Mouse (Mus musculus) neutrophil, adult 5-6 weeks (primary cell): ENCODE data around the gene Fancl. TPM values are rescaled to one million over a fixed set of nuclear protein-coding genes. Genes with fewer than 3 reads are reported as not detected.
"Not testable (repeated sequence)": the region's sequence is repeated elsewhere in the genome, so short reads cannot be mapped to it uniquely, and the experiment has no call there.

Source experiments
- ATAC-seq: fragments of 151-379, 151-347 bp; 2 replicates; pipeline ENCODE4 v1.8.0; 2017; ENCODE audit warnings: mild to moderate bottlenecking, moderate TSS enrichment; ENCODE audit not compliant: insufficient number of reproducible peaks, poor library complexity, low FRiP score, severe bottlenecking; ENCODE audit errors: extremely low read depth
- total RNA-seq: library from RNA; stranded (forward); fragments of 200-1000 nt; gene quantifications from 2 replicates; pipeline ENCODE4 v1.2.3, GENCODE M21; 2017

The Fancl gene
- 17.3 and 27.7 TPM in 2 replicates for total RNA-seq

GRCm38 (mm10) chr11:26385971-26386370 lies at the start of gene Fancl:
Fancl (plus strand) TSS chr11:26386135.
- ATAC-seq: no peak

GRCm38 (mm10) chr11:26336848-26337247 lies 49.1 kb upstream of the Fancl start:
- ATAC-seq: no peak

DNA sequence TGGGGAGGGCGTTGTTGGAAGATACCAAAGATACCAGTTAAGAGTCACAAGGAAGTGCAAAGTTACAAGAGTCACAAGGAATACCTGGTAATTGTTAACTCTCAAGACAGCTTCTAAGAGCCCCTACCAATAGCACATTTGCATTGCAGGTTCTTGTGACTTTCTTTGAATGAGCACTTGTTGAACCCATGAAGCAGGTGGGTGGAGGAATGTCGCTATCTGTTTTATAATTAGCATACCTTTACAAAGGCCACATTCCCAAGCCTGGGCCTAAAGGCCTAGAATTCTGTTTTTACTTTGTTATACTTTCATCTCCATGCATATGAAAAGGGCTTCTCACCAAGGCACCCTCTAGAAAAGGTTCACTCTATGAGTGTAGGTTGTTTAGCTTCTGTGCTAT lies 15.8 kb upstream of the Fancl start:
- not testable (repeated sequence) for ATAC-seq

DNA sequence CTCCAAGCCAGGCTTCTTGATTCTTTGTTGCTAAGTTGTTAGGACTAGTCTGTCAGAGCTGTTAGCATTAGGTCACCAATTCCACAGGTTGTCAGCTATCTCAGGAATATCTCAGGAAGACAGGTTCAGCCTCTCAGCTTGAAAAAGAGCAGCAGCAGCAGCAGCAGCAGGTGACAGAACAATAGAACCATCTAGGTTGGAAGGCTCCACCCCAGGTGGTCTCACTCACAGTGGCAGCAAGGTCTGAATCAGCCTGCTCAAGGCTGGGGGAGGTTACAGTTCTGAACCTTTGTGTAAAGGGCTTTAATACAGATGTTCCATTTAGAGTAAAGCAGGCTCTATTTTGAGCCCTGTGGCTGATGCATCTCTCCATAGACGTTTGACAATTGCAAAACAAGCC lies 14.0 kb upstream of the Fancl start:
- ATAC-seq: not testable (repeated sequence)

DNA sequence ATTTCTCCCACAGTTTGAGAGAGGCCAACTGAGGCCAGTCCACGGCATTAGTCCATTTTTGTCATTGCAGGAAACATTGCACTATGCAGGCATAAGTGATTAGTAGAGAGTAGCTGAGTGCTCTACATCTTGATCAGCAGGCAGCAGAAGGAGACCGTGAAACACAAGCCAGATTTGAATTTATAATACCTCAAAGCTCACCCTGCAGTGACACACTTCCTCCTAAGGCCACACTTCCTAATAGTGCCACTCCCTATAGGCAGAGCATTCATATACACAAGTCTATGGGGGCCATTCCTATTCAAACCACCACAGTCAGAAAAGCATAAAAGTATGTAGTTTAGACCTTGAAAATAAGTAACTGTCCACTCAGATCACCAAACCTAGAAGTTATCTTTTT lies 11.8 kb upstream of the Fancl start:
- 0 out of 2 replicates have a peak, but pooled peaks have one; percentile 36 for ATAC-seq

- no peak for ATAC-seq
Observed at GRCm38 (mm10) chr11:26378074-26378473, 7.9 kb upstream of the Fancl start.

DNA sequence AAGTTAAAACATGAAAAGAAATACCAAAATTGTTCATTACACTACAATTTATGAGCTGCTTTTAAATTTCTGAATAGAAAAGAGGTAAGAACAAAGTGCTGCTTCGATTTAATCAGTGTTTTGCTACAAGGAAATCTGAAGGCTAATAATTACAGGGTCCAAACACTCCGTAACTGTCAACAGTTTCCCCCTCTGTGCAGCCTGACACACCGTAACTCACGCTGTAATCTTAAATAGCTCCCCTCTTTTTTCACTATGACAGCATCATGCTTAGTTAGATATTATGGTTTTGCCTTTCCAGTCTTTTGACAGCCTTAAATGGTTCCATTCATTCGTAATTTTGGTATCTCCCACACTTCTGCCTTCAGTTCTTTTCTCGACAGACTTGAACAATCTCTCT lies 4.4 kb upstream of the Fancl start:
- ATAC-seq: no peak

DNA sequence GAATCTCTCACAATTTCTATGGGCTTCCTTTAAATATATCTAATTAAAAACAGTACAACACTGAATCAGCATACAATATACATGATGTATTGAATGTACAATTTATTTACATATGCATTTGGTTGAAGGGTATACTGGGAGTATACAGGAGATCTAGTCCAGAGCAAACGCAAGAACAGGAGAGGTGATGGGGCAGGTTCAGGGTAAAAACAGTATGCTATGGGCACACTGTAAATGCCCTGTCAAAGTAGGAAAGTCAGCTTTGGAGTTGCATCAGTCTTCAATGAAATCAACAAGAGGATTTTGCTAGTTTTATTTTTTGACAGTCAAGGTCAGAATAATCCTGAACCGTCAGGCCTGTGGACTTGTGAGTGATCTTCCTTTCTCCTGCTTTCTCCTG lies 743 bp downstream of the Fancl start:
- no peak for ATAC-seq

- ATAC-seq: peak; percentile 95
Observed at GRCm38 (mm10) chr11:26387087-26387611, 1.2 kb downstream of the Fancl start.

GRCm38 (mm10) chr11:26395561-26395960 lies 9.6 kb downstream of the Fancl start:
- no peak for ATAC-seq

DNA sequence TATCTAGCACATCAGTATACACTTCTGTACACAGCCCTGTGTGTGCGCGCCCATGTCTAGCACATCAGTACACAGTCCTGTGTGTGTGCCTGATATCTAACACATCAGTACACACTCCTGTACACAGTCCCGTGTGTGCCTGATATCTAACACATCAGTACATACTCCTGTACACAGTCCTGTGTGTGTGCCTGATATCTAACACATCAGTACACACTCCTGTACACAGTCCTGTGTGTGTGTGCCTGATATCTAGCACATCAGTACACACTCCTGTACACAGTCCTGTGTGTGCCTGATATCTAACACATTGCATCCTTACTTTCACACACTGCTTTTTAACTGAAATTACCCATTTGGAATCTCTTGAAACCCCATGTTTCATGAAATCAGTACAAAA lies 27.0 kb downstream of the Fancl start:
- no peak for ATAC-seq

GRCm38 (mm10) chr11:26421472-26421871 lies 35.5 kb downstream of the Fancl start:
- ATAC-seq: no peak

DNA sequence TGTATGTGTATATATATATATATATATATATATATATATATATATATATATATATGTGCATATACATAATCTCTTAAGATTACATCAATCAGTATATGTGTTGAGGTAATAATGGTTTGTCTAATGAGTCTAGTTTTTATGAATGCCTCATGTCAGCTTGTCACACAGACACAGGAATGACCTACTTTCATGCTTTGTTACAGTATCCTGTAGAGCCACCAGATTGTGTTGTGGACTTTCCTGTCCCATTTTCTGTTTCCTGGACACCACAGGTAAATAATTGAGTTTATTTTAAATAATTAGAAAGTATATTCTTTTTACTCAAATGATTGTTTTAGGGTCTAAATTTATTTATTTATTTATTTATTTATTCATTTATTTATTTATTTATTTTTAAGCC lies 48.3 kb downstream of the Fancl start:
- no peak for ATAC-seq

DNA sequence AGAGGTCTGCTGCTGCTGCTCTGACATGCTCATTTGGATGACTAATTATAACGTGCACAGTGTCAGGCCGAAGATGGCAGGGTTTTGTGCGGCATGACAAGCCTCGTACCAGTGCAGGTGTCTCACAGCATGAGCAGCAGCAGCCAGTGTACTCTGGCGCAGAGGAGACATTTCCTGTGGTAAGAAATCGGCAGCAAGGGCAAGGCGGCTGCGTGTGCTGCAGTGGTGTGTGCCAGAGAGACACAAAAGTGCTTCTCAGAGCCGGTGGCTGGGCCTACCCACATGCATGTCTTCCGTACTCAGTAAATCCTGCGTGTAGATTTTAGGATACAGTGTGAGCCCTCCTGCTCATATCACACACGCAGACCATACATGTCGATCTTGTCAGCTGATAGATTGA lies 51.9 kb downstream of the Fancl start:
- ATAC-seq: 0 out of 2 replicates have a peak, but pooled peaks have one; percentile 26

DNA sequence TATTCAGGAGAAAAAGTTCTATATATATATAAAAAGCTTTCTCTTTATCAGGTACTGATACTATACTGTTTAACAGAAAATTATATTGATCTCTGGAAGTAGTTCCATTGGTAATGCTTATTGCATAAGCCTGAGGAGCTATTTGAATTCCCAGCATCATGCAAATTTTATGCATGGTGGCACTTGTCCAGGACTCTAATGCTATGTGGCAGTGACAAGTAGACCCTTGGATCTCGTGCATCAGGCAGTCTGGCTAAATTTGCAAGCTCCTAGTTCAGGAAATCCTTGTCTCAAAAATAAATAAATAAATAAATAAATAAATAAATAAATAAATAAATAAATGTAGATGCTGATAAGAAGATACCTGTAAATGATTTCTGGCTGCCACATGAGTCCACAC lies 55.2 kb downstream of the Fancl start:
- no peak for ATAC-seq

DNA sequence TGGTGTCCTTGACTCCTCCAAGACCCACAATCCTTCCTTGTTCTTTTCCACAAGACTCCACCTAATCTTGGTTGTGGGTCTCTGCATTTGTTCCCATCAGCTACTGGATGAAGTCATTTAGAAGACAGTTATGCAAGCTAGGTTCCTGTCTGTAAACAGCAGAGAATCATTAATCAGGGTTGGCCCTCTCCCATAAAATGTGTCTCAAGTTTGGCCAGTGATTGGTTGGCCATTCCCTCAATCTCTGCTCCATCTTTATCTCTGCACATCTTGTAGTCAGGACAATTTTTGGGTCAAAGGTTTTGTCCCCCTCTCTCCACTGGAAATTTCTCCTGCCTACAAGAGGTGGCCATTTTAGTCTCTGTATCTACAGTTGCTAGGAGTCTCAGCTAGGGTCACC lies 58.4 kb downstream of the Fancl start:
- ATAC-seq: no peak

DNA sequence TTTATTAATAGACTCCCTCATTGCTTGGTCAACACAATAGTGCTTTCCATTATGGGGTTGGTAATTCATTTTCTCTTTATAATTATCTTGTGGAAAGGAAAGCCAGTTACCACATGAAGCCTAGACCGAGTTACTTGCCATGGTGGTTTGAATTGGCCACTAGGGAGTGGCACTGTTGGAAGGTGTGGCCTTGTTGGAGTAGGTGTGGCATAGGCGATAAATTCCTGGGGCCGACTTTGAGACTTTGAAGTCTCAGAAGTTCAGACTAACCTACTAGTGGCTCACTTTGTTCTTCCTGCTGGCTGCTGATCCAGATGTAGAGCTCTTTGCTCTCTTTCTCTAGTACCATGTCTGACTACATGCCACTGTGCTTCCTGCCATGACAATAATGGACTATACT lies 63.9 kb downstream of the Fancl start:
- ATAC-seq: no peak

- no peak for ATAC-seq
Observed at GRCm38 (mm10) chr11:26450636-26451035, 64.7 kb downstream of the Fancl start.

DNA sequence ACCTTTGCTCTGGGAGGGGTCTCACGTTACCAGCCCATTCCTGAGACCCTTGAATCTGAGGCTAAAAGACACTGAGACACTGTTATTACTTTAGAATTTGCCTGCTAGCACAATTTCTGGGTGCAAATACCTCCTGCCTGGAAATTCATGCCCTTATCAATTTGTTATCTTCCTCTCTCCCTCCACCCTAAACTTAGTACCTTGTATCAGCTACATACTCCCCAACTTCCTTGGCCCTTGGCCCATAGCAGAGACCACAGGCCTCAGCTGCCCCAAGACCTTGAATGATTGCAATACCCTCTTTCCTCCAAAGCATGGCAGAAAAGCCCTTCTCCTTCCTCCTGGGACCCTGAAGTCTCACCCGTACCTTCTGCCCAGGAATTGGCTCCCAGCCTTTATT lies 65.3 kb downstream of the Fancl start:
- ATAC-seq: no peak

- ATAC-seq: peak; percentile 86
Observed at GRCm38 (mm10) chr11:26452693-26453092, 66.8 kb downstream of the Fancl start.

- no peak for ATAC-seq
Observed at GRCm38 (mm10) chr11:26454081-26454480, 68.1 kb downstream of the Fancl start.
